Mouse (Mus musculus) cortical plate, adult 2 months (tissue): ENCODE measurements at regions not wholly inside any gene's neighbourhood (a gene's known extent, or its start where the extent isn't known, plus 50 kb on each side); places are given as distances from the start of the nearest gene placed in this dataset.

Source experiments
- CTCF ChIP-seq: fragments of 200-500 bp; IDR thresholded peaks from 2 replicates; pipeline ENCODE4 v1.5.1; 2011; ENCODE audit warnings: mild to moderate bottlenecking, control low read depth, low read length; ENCODE audit not compliant: insufficient read depth; ENCODE audit errors: extremely low read depth
- POLR2A ChIP-seq: fragments of 200-500 bp; IDR thresholded peaks from 2 replicates; pipeline ENCODE4 v1.6.1; 2011; ENCODE audit warnings: mild to moderate bottlenecking, low read length, control low read depth; ENCODE audit not compliant: insufficient read depth; ENCODE audit errors: extremely low read depth

GRCm38 (mm10) chr4:32153356-32153755 lies 85.2 kb upstream of the Bach2 start:
- TF ChIP-seq CTCF (peak; percentile 83), POLR2A (no peak)
